Mouse (Mus musculus) G1E (cell line): ENCODE data around the gene Gm12830.

ENCODE experiments used
- CTCF ChIP-seq: IDR thresholded peaks from 2 replicates; pipeline ENCODE4 v1.5.1; 2012; ENCODE audit warnings: low read depth, low read length, inconsistent platforms, mixed read lengths
- GATA1 ChIP-seq: IDR thresholded peaks from 2 replicates; pipeline ENCODE4 v1.6.1; 2012; ENCODE audit warnings: borderline replicate concordance, low read length, inconsistent platforms, mixed read lengths
- GATA2 ChIP-seq: IDR thresholded peaks from 2 replicates; pipeline ENCODE4 v1.6.1; 2012; ENCODE audit warnings: low read depth, low read length, inconsistent platforms, borderline replicate concordance
- POLR2AphosphoS5 ChIP-seq: IDR thresholded peaks from 2 replicates; pipeline ENCODE4 v1.6.1; 2012; ENCODE audit warnings: low read depth, low read length, inconsistent platforms; ENCODE audit not compliant: insufficient replicate concordance
- TAL1 ChIP-seq: conservative IDR thresholded peaks from 2 replicates; pipeline ENCODE4 v1.6.1; 2012; ENCODE audit warnings: low read depth, low read length, inconsistent platforms, mixed read lengths

- TF ChIP-seq CTCF (no peak), GATA2 (no peak), TAL1 (no peak), GATA1 (no peak), POLR2AphosphoS5 (no peak)
Observed at GRCm38 (mm10) chr4:114899885-114900284, 78.4 kb downstream of the Gm12830 start.
